Mouse (Mus musculus) liver, embryonic 11.5 days (tissue): ENCODE results near the gene Csf3. TPM values are rescaled to one million over a fixed set of nuclear protein-coding genes. Genes with fewer than 3 reads are reported as not detected.

Experiments used
- ATAC-seq: fragments of 200-750 bp; cut with Nextera tagmentation; replicated peaks from 2 replicates; pipeline ENCODE4 v1.8.0; 2017; ENCODE audit warnings: moderate number of reproducible peaks, mild to moderate bottlenecking, moderate TSS enrichment, moderate library complexity; ENCODE audit not compliant: low FRiP score
- DNase-seq: peaks from one replicate; pipeline ENCODE4 v3.0.0-alpha.2; 2017; ENCODE audit warnings: low spot score
- H3K27ac ChIP-seq: fragments of 300-500 bp; sonication (generic); 2 replicates; pipeline ENCODE4 v1.5.1; 2014; ENCODE audit warnings: mild to moderate bottlenecking, low read depth, low read length, control low read depth
- H3K27me3 ChIP-seq: fragments of 300-500 bp; sonication (generic); replicated peaks from 2 replicates; pipeline ENCODE4 v1.6.1; 2014; ENCODE audit warnings: low read length, mixed read lengths; ENCODE audit not compliant: control insufficient read depth, insufficient read depth
- H3K36me3 ChIP-seq: fragments of 300-500 bp; sonication (generic); 2 replicates; pipeline ENCODE4 v1.6.1; 2014; ENCODE audit warnings: mild to moderate bottlenecking, low read length, moderate library complexity, mixed read lengths; ENCODE audit not compliant: control insufficient read depth, insufficient read depth
- H3K4me1 ChIP-seq: fragments of 300-500 bp; sonication (generic); replicated peaks from 2 replicates; pipeline ENCODE4 v1.6.1; 2014; ENCODE audit warnings: low read length, mixed read lengths; ENCODE audit not compliant: control insufficient read depth, insufficient read depth
- H3K4me2 ChIP-seq: fragments of 300-500 bp; sonication (generic); 2 replicates; pipeline ENCODE4 v1.6.1; 2014; ENCODE audit warnings: mild to moderate bottlenecking, control low read depth, moderate library complexity
- H3K4me3 ChIP-seq: fragments of 300-500 bp; sonication (generic); 2 replicates; pipeline ENCODE4 v1.5.1; 2014; ENCODE audit warnings: low read depth, low read length, control low read depth
- H3K9ac ChIP-seq: fragments of 300-500 bp; sonication (generic); 2 replicates; pipeline ENCODE4 v1.6.1; 2014; ENCODE audit warnings: low read depth, low read length, control low read depth
- H3K9me3 ChIP-seq: fragments of 300-500 bp; sonication (generic); 2 replicates; pipeline ENCODE4 v1.6.1; 2016; ENCODE audit warnings: low read length, inconsistent platforms, mixed read lengths; ENCODE audit not compliant: control insufficient read depth
- WGBS: fragments of 180-500 bp; shearing (Covaris S2); extraction: QIAGEN DNeasy Blood & Tissue Kit; methylation state at CpG from one replicate; pipeline ENCODE4 v1.1.7; 2014; 5-methylcytosine and 5-hydroxymethylcytosine counted together
- polyA plus RNA-seq: library from polyadenylated mRNA; unstranded; fragments of >200 nt; fragmentation: Nextera tagmentation; extraction: Ambion mirVana; gene quantifications from 2 replicates; pipeline ENCODE4 v1.2.1, GENCODE M21; 2014

The Csf3 gene
- polyA plus RNA-seq, 1 experiment from 2014 or later = not detected

DNA sequence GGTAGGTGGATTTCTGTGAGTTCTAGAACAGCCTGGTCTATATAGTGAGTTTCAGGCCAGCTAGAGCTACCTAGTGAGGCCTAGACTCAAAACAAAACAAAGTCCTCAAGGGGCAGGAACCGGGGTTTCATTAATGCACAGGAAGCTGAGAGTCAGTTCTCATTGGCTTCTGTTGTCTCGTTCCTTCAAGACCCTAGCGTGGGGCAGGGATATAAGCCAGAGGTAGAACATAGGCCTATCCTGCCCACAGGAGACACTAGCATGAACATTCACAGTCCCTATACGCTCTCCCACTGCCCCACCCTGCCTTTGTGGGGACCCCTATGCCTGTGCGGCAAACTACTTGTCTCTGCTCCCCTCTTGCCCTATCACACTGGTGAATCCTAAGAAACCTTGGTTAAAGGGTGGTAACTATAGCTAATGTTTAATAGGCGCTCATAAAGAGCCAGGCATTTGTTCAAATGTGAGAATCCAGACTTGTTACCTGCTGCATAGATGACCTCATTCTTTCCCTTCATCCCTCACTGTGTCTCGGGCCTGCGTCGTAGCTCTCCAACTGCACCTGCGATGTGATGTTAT lies 51.6 kb downstream of the Csf3 start:
- peak overlapping the region; percentile 64 for H3K4me2 ChIP-seq

More for the DNA sequence above, 51.6 kb downstream of the Csf3 start:
- ATAC-seq (no peak), DNase-seq (no peak)
- WGBS = 77% methylated on average over 10 of the region's 10 CpGs
- Histone ChIP-seq H3K36me3 (peaks cover 10% of the 10 kb centered on the region; the same call in 1 of the 2 replicates), H3K27ac (peak overlapping the region; percentile 83), H3K27me3 (no peaks in the 10 kb centered on the region), H3K9ac (peak overlapping the region; percentile 65), H3K4me1 (peaks cover 93% of the 10 kb centered on the region), H3K9me3 (no peaks in the 10 kb centered on the region), H3K4me3 (no peak overlapping the region)

Other genes starting within 250 kb of the Csf3 start
- gene Ikzf3, start 155.2 kb upstream of the Csf3 start, polyA plus RNA-seq = 0.04 and 0.32 TPM in 2 replicates
- 0.40 and 0.42 TPM in 2 replicates for gene Zpbp2, start 150.2 kb upstream of the Csf3 start, polyA plus RNA-seq
- 10.9 and 11.7 TPM in 2 replicates for gene Ormdl3, start 113.9 kb upstream of the Csf3 start, polyA plus RNA-seq
- gene Lrrc3c, start 103.0 kb upstream of the Csf3 start, polyA plus RNA-seq = not detected in 2 replicates
- gene Gm12355, start 75.6 kb upstream of the Csf3 start, polyA plus RNA-seq = 0.44 and 0.95 TPM in 2 replicates
- not detected in 2 replicates for gene Gsdma3, start 74.9 kb upstream of the Csf3 start, polyA plus RNA-seq
- gene Gsdma2, start 54.5 kb upstream of the Csf3 start, polyA plus RNA-seq = not detected in 2 replicates
- not detected in 2 replicates for gene Gsdma, start 36.9 kb upstream of the Csf3 start, polyA plus RNA-seq
- gene Psmd3, start 18.7 kb upstream of the Csf3 start, polyA plus RNA-seq = 201 and 207 TPM in 2 replicates
- gene Med24, start 28.2 kb downstream of the Csf3 start, polyA plus RNA-seq = 61.9 and 63.6 TPM in 2 replicates
- gene Thra, start 39.4 kb downstream of the Csf3 start, polyA plus RNA-seq = 26.6 and 31.6 TPM in 2 replicates
- gene Nr1d1, start 74.1 kb downstream of the Csf3 start, polyA plus RNA-seq = 2.1 and 2.7 TPM in 2 replicates
- gene Msl1, start 94.3 kb downstream of the Csf3 start, polyA plus RNA-seq = 14.8 and 17.7 TPM in 2 replicates
- gene Casc3, start 103.6 kb downstream of the Csf3 start, polyA plus RNA-seq = 34.8 and 35.6 TPM in 2 replicates
- gene Rapgefl1, start 135.5 kb downstream of the Csf3 start, polyA plus RNA-seq = 0.39 and 0.55 TPM in 2 replicates
- 3.8 and 4.7 TPM in 2 replicates for gene Wipf2, start 162.4 kb downstream of the Csf3 start, polyA plus RNA-seq
- gene Cdc6, start 206.5 kb downstream of the Csf3 start, polyA plus RNA-seq = 96.3 and 114 TPM in 2 replicates
- 18.6 and 20.1 TPM in 2 replicates for gene Rara, start 226.6 kb downstream of the Csf3 start, polyA plus RNA-seq